Mouse (Mus musculus): Measurements from ENCODE around the gene Atp1a3.
"Not testable (repeated sequence)": the region's sequence is repeated elsewhere in the genome, so short reads cannot be mapped to it uniquely, and the experiment has no call there.

Gene Atp1a3

GRCm38 (mm10) chr7:25005421-25006065, at the start of gene Atp1a3:
Gene Atp1a3, minus strand, starts transcription at chr7:25005958.
- DNase-seq = peak; percentile 50 to 59

DNA sequence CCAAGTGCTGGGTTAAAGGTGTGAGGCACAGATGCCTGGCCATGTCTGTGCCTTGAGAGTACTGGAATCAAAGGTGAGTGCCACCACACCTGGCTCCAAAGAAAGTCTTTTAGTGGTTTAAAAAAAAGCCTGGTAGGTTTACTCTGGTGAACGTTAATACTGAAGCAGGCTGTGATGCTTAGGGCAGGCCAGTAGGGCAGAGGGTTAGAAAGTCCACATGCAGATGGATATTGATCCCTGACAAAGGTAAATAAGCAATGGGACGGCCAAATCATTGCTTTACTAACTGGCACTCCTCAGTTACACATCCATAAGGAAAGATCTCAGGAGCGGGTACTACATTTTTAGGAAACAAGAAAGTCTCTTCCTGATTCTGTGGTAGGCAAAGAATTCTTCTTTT, 46.8 kb upstream of the Atp1a3 start:
- no peak for DNase-seq

DNA sequence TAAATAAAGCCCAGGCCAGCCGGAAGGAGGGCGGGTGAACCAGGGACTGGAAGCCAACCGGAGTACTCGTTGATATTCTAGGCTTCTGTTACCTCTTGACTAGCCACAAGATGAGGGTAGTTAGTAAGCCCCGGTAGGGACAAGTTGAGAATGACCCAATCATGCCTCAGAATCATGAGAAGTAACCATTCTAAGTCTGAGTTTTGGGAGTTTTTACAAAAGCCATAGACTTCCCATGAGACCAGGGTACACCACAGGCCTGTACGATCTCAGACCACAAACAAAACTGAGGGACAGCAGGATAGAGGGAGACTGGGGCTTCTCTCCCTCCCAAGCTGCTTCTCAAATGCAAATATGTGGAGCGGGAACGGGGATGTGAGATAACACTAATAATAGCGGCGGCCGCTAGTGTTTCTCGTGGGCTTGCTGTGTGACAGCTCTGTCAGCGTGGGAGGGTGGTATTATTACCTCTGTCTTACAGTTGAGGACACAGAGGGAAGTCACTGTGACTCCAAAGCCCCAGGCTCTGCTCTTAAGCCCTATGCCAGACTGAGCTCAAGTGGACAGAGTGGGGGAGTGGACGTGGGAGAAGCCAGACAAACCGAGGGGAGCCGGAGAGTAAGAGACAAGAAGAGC, 43.7 kb upstream of the Atp1a3 start:
- DNase-seq = peak in 1 of 2 experiments; percentile 51

GRCm38 (mm10) chr7:25047363-25047762, 41.6 kb upstream of the Atp1a3 start:
- DNase-seq = no peak

DNA sequence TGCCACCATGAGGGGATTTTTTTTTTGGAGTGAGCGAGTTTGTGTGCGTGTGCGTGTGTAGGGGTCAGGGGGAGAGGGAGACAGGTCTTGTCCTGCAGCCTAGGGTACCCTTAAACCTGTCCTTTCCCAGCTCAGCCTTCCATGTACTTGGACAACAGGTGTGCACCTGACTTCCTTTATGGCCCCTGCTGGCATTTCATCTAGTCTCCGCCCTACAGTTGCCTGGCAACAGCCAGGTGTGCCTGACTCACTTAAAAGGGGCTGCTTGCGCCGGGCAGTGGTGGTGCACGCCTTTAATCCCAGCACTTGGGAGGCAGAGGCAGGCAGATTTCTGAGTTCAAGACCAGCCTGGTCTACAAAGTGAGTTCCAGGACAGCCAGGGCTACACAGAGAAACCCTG, 38.8 kb upstream of the Atp1a3 start:
- not testable (repeated sequence) for DNase-seq

DNA sequence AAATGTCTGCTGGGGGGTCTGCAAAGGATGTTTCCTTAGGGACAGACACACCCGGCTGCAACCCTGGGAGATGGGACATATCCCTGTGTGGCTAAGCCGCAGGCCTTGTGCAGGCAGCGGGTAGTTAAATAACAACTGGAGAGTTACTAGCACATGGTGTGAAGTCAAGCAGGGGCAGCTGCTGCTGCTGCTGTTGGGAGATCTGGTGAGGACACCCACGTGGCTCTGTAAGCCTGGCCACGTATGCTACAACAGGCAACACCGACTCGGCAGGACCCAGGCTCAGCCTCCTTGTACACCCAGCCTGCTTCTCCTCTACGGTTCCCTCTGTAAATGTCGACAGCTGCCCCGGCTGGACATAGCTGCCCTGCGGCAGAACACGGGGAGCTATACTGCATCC, 36.2 kb upstream of the Atp1a3 start:
- DNase-seq = no peak

GRCm38 (mm10) chr7:25035916-25036315, 30.2 kb upstream of the Atp1a3 start:
- DNase-seq = peak; percentile 82 to 84

DNA sequence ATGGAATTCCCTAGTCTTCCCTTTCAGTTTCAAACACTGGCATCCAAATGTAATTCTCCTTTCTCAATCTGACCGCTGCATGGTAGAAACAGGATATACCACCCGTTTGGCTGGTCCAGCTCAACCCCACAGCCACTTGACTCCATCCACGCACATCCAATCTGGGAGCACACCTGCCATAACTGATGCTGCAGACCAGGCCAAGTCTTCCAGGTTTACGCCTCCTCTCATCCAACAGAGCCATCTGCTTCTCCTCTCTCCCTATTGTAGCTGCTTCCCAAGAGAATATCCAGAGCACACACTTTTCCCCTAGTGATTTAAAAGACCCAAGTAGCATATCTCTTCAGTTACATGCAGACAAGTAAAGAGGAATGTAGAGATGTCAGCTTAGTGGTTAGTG, 29.0 kb upstream of the Atp1a3 start:
- no peak for DNase-seq

GRCm38 (mm10) chr7:25031528-25031927, 25.8 kb upstream of the Atp1a3 start:
- no peak for DNase-seq

DNA sequence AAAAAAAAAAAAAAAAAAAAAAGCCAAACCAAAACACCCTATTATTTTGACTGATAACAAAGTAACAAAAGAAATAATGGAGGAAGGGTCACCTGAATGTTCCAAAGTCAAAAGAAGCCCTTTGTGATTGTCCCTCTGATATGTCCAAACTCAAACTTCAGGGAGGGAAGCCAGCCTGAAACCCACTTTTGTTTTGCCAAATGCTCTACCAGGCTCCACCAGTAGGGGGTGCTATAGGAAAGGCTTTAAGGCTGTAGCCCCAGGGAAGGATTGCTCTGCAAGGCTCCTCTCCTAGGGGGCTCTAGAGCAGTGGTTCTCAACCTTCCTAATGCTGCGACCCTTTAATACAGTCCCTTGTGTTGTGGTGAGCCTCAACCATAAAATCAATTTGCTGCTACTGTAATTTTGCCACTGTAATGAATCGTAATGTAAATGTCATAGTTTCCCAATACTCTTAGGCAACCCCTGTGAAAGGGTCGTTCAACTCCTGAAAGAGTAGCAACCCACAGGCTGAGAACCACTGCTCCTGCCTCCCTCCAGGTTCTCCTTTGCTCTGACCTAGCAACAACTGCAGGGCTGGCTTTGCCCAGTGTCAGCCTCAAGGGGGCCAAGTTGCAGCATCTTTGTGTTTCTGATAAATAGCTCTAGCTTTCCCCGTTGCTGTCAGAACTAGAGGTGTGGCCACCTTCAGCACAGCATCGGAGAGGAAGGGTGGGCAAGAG, 24.4 kb upstream of the Atp1a3 start:
- DNase-seq = peak; percentile 83 to 84

GRCm38 (mm10) chr7:25026452-25026851, 20.7 kb upstream of the Atp1a3 start:
- no peak for DNase-seq

GRCm38 (mm10) chr7:25025855-25026439, 20.2 kb upstream of the Atp1a3 start:
- peak; percentile 55 to 58 for DNase-seq

GRCm38 (mm10) chr7:25011592-25011991, 5.8 kb upstream of the Atp1a3 start:
- no peak for DNase-seq

GRCm38 (mm10) chr7:25010090-25010913, 4.5 kb upstream of the Atp1a3 start:
- DNase-seq = peak; percentile 74 to 75

- peak in 1 of 2 experiments; percentile 14 for DNase-seq
Observed at GRCm38 (mm10) chr7:25009099-25009700, 3.4 kb upstream of the Atp1a3 start.

DNA sequence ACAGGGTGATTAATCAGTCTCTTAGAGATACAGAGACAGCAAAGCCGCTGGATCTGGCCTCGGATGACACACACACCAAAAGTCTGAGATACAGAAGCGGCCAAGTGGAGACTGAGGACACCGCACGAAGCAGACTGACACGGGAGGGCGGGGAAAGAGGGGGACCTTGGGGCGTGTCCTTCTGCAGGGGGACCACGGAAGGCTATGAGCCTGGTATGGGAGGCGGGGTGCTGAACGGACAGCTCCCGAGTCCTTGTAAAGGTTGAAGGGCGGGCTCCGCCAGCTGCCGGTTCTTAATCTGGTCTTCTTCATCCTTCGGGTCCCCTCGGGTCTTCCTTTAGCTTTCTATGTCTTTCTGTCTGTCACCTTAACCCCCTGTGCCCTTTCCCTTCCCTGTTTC, 2.9 kb upstream of the Atp1a3 start:
- peak; percentile 90 to 91 for DNase-seq

DNA sequence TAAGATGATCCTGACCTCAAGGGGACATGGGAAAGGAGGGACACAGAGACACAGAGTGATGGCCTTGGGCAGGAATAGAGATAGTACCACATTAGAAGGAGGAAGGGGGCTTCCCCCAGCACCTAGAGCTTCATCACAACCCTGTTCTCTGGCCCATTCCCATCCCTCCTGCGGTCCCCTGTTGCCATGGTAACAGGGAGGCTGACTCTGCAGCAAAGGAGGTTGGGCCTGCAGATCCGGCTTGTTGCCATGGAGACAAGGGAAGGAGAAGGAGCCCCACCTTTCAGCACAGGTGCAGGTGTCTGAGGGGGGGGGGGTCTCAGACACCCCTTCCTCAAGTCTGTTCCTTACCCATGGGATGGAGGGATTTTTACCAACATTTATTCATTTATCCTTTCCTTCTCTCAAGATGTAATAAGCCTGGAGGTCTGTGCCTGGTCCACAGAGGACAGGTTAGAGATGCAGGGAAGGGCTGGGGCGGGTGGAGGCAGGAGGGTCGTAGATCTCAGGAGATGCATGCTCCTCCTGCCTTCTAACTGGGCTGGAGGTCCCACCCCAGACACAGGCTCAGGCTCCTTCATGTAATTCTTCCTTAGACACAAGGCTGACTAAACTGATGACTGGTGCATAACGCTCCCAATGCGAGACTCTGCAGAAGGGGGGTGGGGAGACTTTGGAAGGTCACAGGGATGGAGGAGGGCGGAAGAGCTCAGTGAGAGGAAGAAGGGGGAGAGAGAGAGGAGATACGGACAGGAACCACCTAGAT, 2.0 kb upstream of the Atp1a3 start:
- DNase-seq = no peak

DNA sequence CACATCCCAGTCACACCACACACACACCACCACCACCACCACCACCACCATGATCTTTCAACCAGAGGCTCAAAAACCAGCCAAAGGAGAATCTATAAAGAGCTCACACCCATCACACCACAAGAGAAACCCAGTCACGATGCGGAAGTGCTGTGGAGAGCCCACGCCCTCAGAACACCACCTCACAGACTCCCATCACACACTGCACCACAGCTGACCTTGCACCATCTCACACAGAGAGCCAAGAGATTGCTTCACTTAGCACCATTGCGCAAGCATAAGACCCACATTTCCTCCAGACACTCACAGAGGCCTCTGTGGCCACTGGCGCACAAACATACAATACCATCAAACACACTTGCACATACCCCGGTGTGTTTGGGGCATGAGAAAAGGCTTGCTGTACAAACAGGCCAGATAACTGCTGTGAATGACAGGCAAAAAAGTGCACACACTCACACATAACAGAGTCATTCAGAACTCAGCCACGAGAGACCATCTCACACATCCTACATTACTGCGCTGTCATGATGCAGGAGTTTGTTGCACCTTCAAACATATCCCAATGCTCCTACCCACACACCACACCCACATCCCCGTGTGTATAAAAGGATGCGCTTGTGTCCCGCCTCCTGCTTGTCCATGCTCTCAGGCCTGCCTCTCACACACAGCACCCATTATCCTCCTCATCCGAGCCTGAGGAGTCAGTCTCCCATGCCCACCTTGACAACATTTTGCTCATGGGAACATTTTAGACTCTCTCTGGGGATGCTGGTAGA, 1.0 kb upstream of the Atp1a3 start:
- no peak for DNase-seq

DNA sequence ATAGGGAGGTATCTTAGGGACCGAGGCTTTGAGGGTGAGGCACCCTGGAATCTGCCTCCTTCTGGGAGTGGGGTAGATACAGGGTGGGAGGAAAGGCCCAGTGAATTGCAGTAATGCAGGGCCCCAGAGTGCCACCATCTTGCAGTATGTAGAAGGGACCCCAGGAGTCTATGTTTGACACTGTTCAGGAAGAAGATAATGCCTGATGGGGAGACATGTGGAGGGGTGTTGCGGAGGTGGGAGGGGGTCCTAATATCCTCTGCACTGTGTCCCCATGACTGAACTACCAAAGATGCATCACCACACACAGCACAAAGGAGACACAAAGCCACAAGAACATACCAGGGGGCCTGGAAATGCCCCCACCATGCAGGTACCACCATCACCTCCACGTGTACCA, 413 bp upstream of the Atp1a3 start:
- no peak for DNase-seq

- no peak for DNase-seq
Observed at GRCm38 (mm10) chr7:25004806-25005205, 952 bp downstream of the Atp1a3 start.
